Mouse (Mus musculus) forelimb bud, embryonic 11.5 days (tissue): ENCODE results near the gene Plppr1.

Experiments
- DNase-seq: peaks from one replicate; pipeline ENCODE4 v3.0.0-alpha.2; 2012; ENCODE audit warnings: low read depth, low spot score

Gene Plppr1

GRCm38 (mm10) chr4:49059021-49059401 is at the start of gene Plppr1:
Plppr1 (plus strand) TSS chr4:49059273.
- DNase-seq = peak; percentile 70

- DNase-seq = no peak
These were observed 42.4 kb upstream of the Plppr1 start for GRCm38 (mm10) chr4:49016701-49017100.

- DNase-seq = no peak
These were observed 35.9 kb upstream of the Plppr1 start for GRCm38 (mm10) chr4:49023221-49023620.

- DNase-seq = no peak
These were observed 20.8 kb upstream of the Plppr1 start for GRCm38 (mm10) chr4:49038311-49038710.

- no peak for DNase-seq
These were observed 19.2 kb upstream of the Plppr1 start for GRCm38 (mm10) chr4:49039854-49040253.

GRCm38 (mm10) chr4:49041655-49042054 is 17.4 kb upstream of the Plppr1 start:
- no peak for DNase-seq

GRCm38 (mm10) chr4:49050628-49051027 is 8.4 kb upstream of the Plppr1 start:
- no peak for DNase-seq

- DNase-seq = no peak
These were observed 1.2 kb upstream of the Plppr1 start for GRCm38 (mm10) chr4:49057916-49058315.

GRCm38 (mm10) chr4:49058557-49058956 is 516 bp upstream of the Plppr1 start:
- DNase-seq = peak; percentile 19

- DNase-seq = peak; percentile 47
These were observed 619 bp downstream of the Plppr1 start for GRCm38 (mm10) chr4:49059402-49060381.

- no peak for DNase-seq
These were observed 10.4 kb downstream of the Plppr1 start for GRCm38 (mm10) chr4:49069471-49069870.

GRCm38 (mm10) chr4:49072886-49073285 is 13.8 kb downstream of the Plppr1 start:
- DNase-seq = no peak

- DNase-seq = no peak
These were observed 16.8 kb downstream of the Plppr1 start for GRCm38 (mm10) chr4:49075881-49076280.

- DNase-seq = no peak
These were observed 20.3 kb downstream of the Plppr1 start for GRCm38 (mm10) chr4:49079399-49079798.

GRCm38 (mm10) chr4:49088205-49088604 is 29.1 kb downstream of the Plppr1 start:
- no peak for DNase-seq

- no peak for DNase-seq
These were observed 31.4 kb downstream of the Plppr1 start for GRCm38 (mm10) chr4:49090461-49090860.

- DNase-seq = no peak
These were observed 40.4 kb downstream of the Plppr1 start for GRCm38 (mm10) chr4:49099448-49099847.

- no peak for DNase-seq
These were observed 43.1 kb downstream of the Plppr1 start for GRCm38 (mm10) chr4:49101934-49102768.

- DNase-seq = no peak
These were observed 43.7 kb downstream of the Plppr1 start for GRCm38 (mm10) chr4:49102769-49103193.

- no peak for DNase-seq
These were observed 45.8 kb downstream of the Plppr1 start for GRCm38 (mm10) chr4:49104860-49105259.

GRCm38 (mm10) chr4:49107895-49108294 is 48.8 kb downstream of the Plppr1 start:
- DNase-seq = no peak

GRCm38 (mm10) chr4:49108371-49108770 is 49.3 kb downstream of the Plppr1 start:
- DNase-seq = no peak
